In the genomic region with DNA sequence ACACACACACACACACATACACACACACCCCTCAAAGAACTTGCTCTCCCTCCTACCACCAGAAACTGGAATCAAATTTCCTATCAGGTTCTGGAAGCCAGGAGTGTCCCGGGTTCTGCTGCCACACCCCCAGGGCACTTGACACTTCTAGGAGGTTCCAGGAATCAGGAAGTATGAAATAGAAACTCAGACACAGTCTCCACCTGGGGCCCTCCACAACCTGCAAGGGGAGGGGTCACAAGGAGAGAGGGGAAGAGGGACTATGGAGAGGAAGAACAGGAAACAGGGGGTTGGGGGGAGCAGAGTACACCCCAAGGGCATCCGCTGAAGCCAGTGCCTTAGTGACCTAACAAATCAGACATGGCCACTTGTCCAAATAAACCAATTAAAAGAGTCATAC, we compare ENCODE assay signal across 25 mouse cellular contexts. TPM values are rescaled to one million over a fixed set of nuclear protein-coding genes. Genes with fewer than 3 reads are reported as not detected.
"Had no signal": no experiment of that assay in that cellular context is flagged by ENCODE, and none has a peak within 500 bp of the region (broad histone marks: within the 10 kb centered on the region; RNA-seq: fewer than 3 reads in every experiment).

No protein-coding gene starts in this region.

- H3K36me3 ChIP-seq: limb, embryonic 12.5 days; liver, embryonic 13.5 days; midbrain, embryonic 13.5 days; neural tube, embryonic 15.5 days had no signal

- H3K27me3 ChIP-seq: limb, embryonic 12.5 days; liver, embryonic 13.5 days; midbrain, embryonic 13.5 days; neural tube, embryonic 15.5 days had no signal

- H3K9me3 ChIP-seq: limb, embryonic 12.5 days; liver, embryonic 13.5 days; midbrain, embryonic 13.5 days; neural tube, embryonic 15.5 days had no signal

- H3K9ac ChIP-seq: limb, embryonic 12.5 days; liver, embryonic 13.5 days; liver, postnatal 0 days; midbrain, embryonic 13.5 days; neural tube, embryonic 15.5 days had no signal

- H3K4me2 ChIP-seq: limb, embryonic 12.5 days; liver, embryonic 13.5 days; midbrain, embryonic 13.5 days; neural tube, embryonic 15.5 days had no signal

- H3K4me3 ChIP-seq: limb, embryonic 12.5 days; liver, embryonic 13.5 days; midbrain, embryonic 13.5 days; myocyte; neural tube, embryonic 15.5 days had no signal

- H3K4me1 ChIP-seq: midbrain, embryonic 13.5 days; neural tube, embryonic 15.5 days had no signal

- H3K27ac ChIP-seq: kidney, postnatal 0 days; limb, embryonic 12.5 days; liver, embryonic 13.5 days; macrophage; midbrain, embryonic 13.5 days; neural tube, embryonic 15.5 days had no signal

- ATAC-seq: liver, postnatal 0 days; midbrain, embryonic 13.5 days had no signal

- DNase-seq: kidney, adult 11 months; kidney, adult 9 months; kidney, postnatal 36 days; layer of hippocampus, adult 9-11 months; layer of hippocampus, postnatal 36 days; liver; liver, embryonic 13.5 days; liver, postnatal 0 days; right cerebral cortex, adult 18-20 months; right cerebral cortex, postnatal 25 days; thymus, adult 18-20 months; thymus, postnatal 14 days had no signal

RNA-seq across cellular contexts. Expression of a gene that starts 13.0 kb away (rescaled TPM):
- total RNA-seq: layer of hippocampus, adult 18-20 months; layer of hippocampus, postnatal 36 days; left cerebral cortex, adult 8-10 months; left cerebral cortex, postnatal 25 days; megakaryocyte-erythroid progenitor cell, adult 5-6 weeks had no signal
- polyA plus RNA-seq: kidney, postnatal 0 days; limb, embryonic 12.5 days; liver, embryonic 13.5 days; liver, postnatal 0 days; lung, embryonic 16.5 days; macrophage; midbrain, embryonic 13.5 days; myocyte; neural tube, embryonic 11.5 days; neural tube, embryonic 15.5 days; small intestine, adult 2 months had no signal

RNA-seq across cellular contexts. Expression of a gene that starts 27.7 kb away (rescaled TPM):
- total RNA-seq: layer of hippocampus, adult 18-20 months; left cerebral cortex, postnatal 25 days had no signal
- polyA plus RNA-seq: myocyte had no signal

RNA-seq across cellular contexts. Expression of a gene that starts 56.1 kb away (rescaled TPM):
- total RNA-seq: layer of hippocampus, adult 18-20 months; layer of hippocampus, postnatal 36 days; left cerebral cortex, adult 8-10 months; left cerebral cortex, postnatal 25 days had no signal
- polyA plus RNA-seq: macrophage; myocyte; small intestine, adult 2 months had no signal
